Mouse (Mus musculus) forebrain, postnatal 0 days (tissue): ENCODE data around the gene Ankrd53. TPM values are rescaled to one million over a fixed set of nuclear protein-coding genes. Genes with fewer than 3 reads are reported as not detected.
A peak's percentile ranks its signal among the peaks of the same experiment; 100 is the strongest.

ENCODE experiments used
- ATAC-seq: fragments of 200-750 bp; cut with Nextera tagmentation; 2 replicates; pipeline ENCODE4 v1.8.0; 2017; ENCODE audit warnings: mild to moderate bottlenecking, moderate library complexity
- DNase-seq: peaks from one replicate; pipeline ENCODE4 v3.0.0-alpha.2; 2015
- H3K27ac ChIP-seq: fragments of 300-500 bp; sonication (generic); 2 replicates; pipeline ENCODE4 v1.5.1; 2014; ENCODE audit warnings: low read depth, mild to moderate bottlenecking, antibody characterized with exemption, low read length, moderate library complexity, mixed read lengths
- H3K27me3 ChIP-seq: fragments of 300-500 bp; sonication (generic); 2 replicates; pipeline ENCODE4 v1.6.1; 2014; ENCODE audit warnings: mild to moderate bottlenecking, low read length, mixed read lengths; ENCODE audit not compliant: insufficient read depth
- H3K36me3 ChIP-seq: fragments of 300-500 bp; sonication (generic); 2 replicates; pipeline ENCODE4 v1.6.1; 2014; ENCODE audit warnings: mild to moderate bottlenecking, moderate library complexity; ENCODE audit not compliant: insufficient read depth
- H3K4me1 ChIP-seq: fragments of 300-500 bp; sonication (generic); 2 replicates; pipeline ENCODE4 v1.6.1; 2014; ENCODE audit warnings: antibody characterized with exemption; ENCODE audit not compliant: insufficient read depth
- H3K4me2 ChIP-seq: fragments of 300-500 bp; sonication (generic); 2 replicates; pipeline ENCODE4 v1.6.1; 2014; ENCODE audit warnings: low read depth, mild to moderate bottlenecking, moderate library complexity
- H3K4me3 ChIP-seq: fragments of 300-500 bp; sonication (generic); 2 replicates; pipeline ENCODE4 v1.5.1; 2014; ENCODE audit warnings: low read depth, low read length, mixed read lengths
- H3K9ac ChIP-seq: fragments of 300-500 bp; sonication (generic); 2 replicates; pipeline ENCODE4 v1.6.1; 2014; ENCODE audit warnings: mild to moderate bottlenecking
- H3K9me3 ChIP-seq: fragments of 300-500 bp; sonication (generic); 2 replicates; pipeline ENCODE4 v1.6.1; 2016; ENCODE audit warnings: low read length
- CTCF ChIP-seq: sonication (generic); IDR thresholded peaks from 2 replicates; pipeline ENCODE4 v1.5.1; 2016; ENCODE audit warnings: antibody characterized with exemption, control low read depth, low read depth
- WGBS: fragments of 180-500 bp; shearing (Covaris S2); extraction: QIAGEN DNeasy Blood & Tissue Kit; methylation state at CpG from one replicate; pipeline ENCODE4 v1.1.7; 2014; 5-methylcytosine and 5-hydroxymethylcytosine counted together
- polyA plus RNA-seq: library from polyadenylated mRNA; unstranded; fragments of >200 nt; fragmentation: Nextera tagmentation; extraction: Ambion mirVana; gene quantifications from 2 replicates; pipeline ENCODE4 v1.2.1, GENCODE M21; 2015
- total RNA-seq: library from RNA; depleted of rRNA; stranded (reverse); fragments of >200 nt; gene quantifications from 2 replicates; pipeline ENCODE4 v1.2.3, GENCODE M21; 2014

Gene Ankrd53
- total and polyA plus RNA-seq, 2 experiments from 2014 or later: not detected

DNA sequence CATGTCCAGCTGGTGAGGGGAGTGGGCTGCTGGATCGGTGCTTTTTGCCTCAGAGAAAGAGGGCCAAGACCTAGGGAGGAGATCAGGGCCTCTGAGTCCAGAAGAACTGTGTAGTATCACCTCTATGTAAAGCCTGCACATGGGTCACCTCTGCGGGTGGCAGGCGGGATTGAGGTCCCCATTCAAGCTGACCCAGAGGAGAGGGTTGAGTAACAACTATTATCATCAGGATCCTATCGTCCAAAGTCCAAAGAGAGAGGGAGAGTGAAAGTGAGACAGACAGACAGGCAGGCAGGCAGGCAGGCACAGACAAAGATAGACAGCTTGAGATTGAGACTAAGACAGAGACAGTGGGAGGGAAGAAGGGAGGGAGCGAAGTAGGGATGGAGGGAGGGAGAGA lies 19.2 kb upstream of the Ankrd53 start:
- WGBS: 56% methylated on average over 5 of the region's 5 CpGs
- Histone ChIP-seq H3K9ac (no peak overlapping the region), H3K27me3 (no peaks in the 10 kb centered on the region), H3K4me3 (no peak overlapping the region), H3K9me3 (no peaks in the 10 kb centered on the region), H3K36me3 (no peaks in the 10 kb centered on the region), H3K27ac (no peak overlapping the region), H3K4me1 (no peaks in the 10 kb centered on the region), H3K4me2 (no peak overlapping the region)
- ATAC-seq: no peak
- no peak for TF ChIP-seq CTCF
- no peak for DNase-seq

DNA sequence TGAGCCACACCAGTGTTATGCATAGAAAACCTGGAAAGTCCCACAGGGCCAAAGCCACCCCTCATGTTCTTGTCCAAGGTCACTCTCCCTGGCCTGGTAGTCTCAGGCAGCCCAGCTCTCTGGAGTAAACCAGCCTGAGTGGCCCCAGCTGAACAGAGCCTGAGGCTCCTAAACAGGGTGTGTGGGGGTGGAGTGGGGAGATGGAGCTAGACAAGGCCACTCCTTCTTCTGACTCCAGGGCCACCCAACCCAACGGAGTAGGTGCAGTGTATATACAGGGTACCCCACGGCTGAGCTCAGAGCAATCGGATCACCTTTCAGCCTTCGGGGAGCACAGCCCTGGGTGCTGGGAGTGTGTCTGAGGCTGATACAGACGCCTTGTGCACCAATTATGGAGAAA lies 18.3 kb upstream of the Ankrd53 start:
- H3K9ac ChIP-seq: no peak overlapping the region
- H3K27me3 ChIP-seq: no peaks in the 10 kb centered on the region
- H3K4me3 ChIP-seq: no peak overlapping the region
- no peaks in the 10 kb centered on the region for H3K36me3 ChIP-seq
- no peak for ATAC-seq
- H3K4me1 ChIP-seq: no peaks in the 10 kb centered on the region
- 74% methylated on average over 5 of the region's 5 CpGs for WGBS
- no peaks in the 10 kb centered on the region for H3K9me3 ChIP-seq
- no peak for TF ChIP-seq CTCF
- no peak overlapping the region for H3K4me2 ChIP-seq
- H3K27ac ChIP-seq: no peak overlapping the region
- no peak for DNase-seq

DNA sequence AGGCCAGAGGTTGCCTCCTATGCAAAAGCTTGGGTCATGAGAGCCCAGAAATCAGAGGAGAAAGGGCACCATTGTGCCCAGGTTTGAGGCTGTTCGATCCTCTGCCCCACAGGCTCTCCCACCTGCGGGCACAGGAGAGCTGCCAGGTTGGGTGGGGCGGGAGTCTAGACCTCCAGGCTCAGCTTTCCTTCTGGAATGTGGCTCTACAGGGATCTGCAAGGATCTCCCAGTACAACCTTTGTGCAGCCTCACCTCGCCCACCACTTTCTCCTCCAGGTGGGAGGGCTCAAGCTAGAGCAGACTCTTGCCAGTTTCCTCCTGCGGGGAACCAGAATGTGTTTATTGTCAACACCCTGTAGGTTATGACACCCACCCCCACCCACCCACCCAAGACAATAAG lies 17.9 kb upstream of the Ankrd53 start:
- no peak for TF ChIP-seq CTCF
- no peaks in the 10 kb centered on the region for H3K9me3 ChIP-seq
- no peak for DNase-seq
- ATAC-seq: no peak
- no peak overlapping the region for H3K4me2 ChIP-seq
- H3K4me1 ChIP-seq: no peaks in the 10 kb centered on the region
- WGBS: 75% methylated on average over 5 of the region's 5 CpGs
- H3K9ac ChIP-seq: no peak overlapping the region
- H3K27me3 ChIP-seq: no peaks in the 10 kb centered on the region
- H3K27ac ChIP-seq: no peak overlapping the region
- H3K36me3 ChIP-seq: no peaks in the 10 kb centered on the region
- H3K4me3 ChIP-seq: no peak overlapping the region

DNA sequence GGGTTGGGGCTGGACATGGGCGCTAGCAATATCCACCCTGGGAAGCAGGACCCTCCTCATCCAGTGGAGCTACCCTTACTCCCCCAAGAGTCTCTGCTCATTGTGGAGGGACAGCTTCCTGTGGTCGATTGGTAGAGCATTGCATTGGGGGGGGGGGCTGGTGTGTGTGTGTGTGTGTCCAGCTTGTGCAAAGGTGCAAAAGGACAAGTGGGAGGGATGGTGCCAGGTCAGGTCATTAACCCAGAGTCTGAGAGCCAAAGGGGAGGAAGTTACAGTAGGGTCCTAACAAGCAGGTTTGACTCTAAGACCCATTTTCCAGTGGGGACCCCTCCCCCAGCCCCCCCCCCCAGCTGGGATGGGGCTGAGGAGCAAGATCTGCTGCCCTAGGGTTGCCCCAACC lies 17.0 kb upstream of the Ankrd53 start:
- ATAC-seq (no peak), DNase-seq (no peak)
- Histone ChIP-seq H3K9ac (no peak overlapping the region), H3K27ac (no peak overlapping the region), H3K36me3 (no peaks in the 10 kb centered on the region), H3K27me3 (no peaks in the 10 kb centered on the region), H3K4me2 (no peak overlapping the region), H3K4me1 (no peaks in the 10 kb centered on the region), H3K9me3 (no peaks in the 10 kb centered on the region), H3K4me3 (no peak overlapping the region)
- no peak for TF ChIP-seq CTCF
- WGBS: 61% methylated on average over 2 of the region's 2 CpGs

DNA sequence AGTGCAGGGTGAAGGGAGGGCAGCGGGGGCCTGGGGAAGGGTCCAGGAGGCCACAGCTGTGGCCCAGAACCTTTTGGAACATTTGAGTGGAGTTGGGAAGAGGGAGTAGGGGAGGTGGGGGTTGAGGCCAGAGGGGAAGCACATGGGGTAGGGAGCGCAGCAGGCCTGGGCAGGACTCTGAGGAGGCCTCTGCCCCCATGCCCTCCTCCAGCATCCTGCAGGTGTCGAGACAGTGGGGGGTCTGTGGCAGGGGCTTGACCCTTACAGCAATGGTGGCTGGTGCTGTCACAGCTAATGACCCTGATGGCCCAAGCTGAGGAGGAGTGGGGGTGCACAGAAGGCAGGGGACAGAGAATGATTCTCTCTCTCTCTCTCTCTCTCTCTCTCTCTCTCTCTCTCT lies 13.2 kb upstream of the Ankrd53 start:
- H3K36me3 ChIP-seq: no peaks in the 10 kb centered on the region
- H3K4me1 ChIP-seq: no peaks in the 10 kb centered on the region
- no peak overlapping the region for H3K27ac ChIP-seq
- no peak overlapping the region for H3K4me3 ChIP-seq
- DNase-seq (no peak), ATAC-seq (no peak)
- no peak overlapping the region for H3K4me2 ChIP-seq
- no peak for TF ChIP-seq CTCF
- peaks cover 4% of the 10 kb centered on the region; the same call in 1 of the 2 replicates for H3K27me3 ChIP-seq
- H3K9me3 ChIP-seq: no peaks in the 10 kb centered on the region
- H3K9ac ChIP-seq: no peak overlapping the region
- WGBS: 55% methylated on average over 3 of the region's 3 CpGs

DNA sequence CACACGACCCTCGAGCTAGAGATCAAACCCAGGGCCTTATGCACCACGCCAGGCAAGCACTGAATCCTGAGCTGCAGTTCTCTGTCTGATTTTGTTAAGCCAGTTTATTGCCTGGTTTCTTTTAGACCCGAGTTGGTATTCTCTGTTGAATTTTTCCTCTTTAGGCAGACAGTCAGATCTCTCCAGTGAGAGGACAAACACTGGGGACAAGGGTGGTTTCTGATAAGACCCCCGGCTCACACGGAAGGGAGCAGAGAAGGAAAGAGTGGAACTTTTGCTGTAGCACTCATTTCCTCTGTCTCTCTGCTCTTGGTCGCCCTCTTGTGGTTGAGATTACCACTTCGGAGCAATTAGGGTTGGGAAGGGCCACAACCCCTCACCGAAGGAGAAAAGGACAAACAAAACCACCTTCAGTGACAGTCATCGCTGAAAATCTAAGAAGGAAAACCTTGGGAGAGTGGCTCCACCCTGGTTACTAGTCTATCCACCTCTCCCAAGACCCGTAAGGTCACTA lies 12.2 kb upstream of the Ankrd53 start:
- Histone ChIP-seq H3K4me2 (no peak overlapping the region), H3K36me3 (no peaks in the 10 kb centered on the region), H3K9ac (no peak overlapping the region), H3K9me3 (no peaks in the 10 kb centered on the region), H3K27me3 (peaks cover 4% of the 10 kb centered on the region; the same call in 1 of the 2 replicates), H3K4me1 (no peaks in the 10 kb centered on the region), H3K27ac (no peak overlapping the region), H3K4me3 (no peak overlapping the region)
- peak; percentile 84 for TF ChIP-seq CTCF
- WGBS: 9% methylated on average over 11 of the region's 11 CpGs
- ATAC-seq (peak; percentile 29; the same call in 1 of the 2 replicates), DNase-seq (peak; percentile 64)

DNA sequence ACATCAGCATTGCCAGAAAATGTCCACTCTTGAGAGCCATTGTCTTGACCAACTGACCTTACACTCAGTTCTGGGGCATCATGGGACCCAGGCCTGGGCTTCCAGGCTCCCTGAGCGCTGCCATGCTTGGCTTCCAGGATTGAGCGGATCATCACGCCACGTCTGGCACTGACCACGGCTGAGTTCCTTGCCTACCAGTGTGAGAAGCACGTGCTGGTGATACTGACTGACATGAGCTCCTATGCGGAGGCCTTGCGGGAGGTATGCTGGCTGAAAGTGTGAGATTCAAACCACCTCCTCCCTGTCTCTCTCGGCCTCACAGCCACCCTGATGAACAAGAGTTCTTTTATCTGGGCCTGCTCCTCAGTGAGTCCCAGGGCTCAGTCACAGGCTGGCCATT lies 6.4 kb upstream of the Ankrd53 start:
- no peak for ATAC-seq
- no peak overlapping the region for H3K4me2 ChIP-seq
- H3K36me3 ChIP-seq: no peaks in the 10 kb centered on the region
- no peak overlapping the region for H3K4me3 ChIP-seq
- H3K9me3 ChIP-seq: no peaks in the 10 kb centered on the region
- no peaks in the 10 kb centered on the region for H3K4me1 ChIP-seq
- DNase-seq: no peak
- no peak overlapping the region for H3K27ac ChIP-seq
- WGBS: 74% methylated on average over 9 of the region's 9 CpGs
- H3K27me3 ChIP-seq: peaks cover 32% of the 10 kb centered on the region
- no peak for TF ChIP-seq CTCF
- H3K9ac ChIP-seq: no peak overlapping the region
